Mouse (Mus musculus): ENCODE data around the gene Plcb3. TPM values are rescaled to one million over a fixed set of nuclear protein-coding genes. Genes with fewer than 3 reads are reported as not detected.

The Plcb3 gene
- polyA plus RNA-seq, 1 experiment from 2014 or later: 14.8 TPM

DNA sequence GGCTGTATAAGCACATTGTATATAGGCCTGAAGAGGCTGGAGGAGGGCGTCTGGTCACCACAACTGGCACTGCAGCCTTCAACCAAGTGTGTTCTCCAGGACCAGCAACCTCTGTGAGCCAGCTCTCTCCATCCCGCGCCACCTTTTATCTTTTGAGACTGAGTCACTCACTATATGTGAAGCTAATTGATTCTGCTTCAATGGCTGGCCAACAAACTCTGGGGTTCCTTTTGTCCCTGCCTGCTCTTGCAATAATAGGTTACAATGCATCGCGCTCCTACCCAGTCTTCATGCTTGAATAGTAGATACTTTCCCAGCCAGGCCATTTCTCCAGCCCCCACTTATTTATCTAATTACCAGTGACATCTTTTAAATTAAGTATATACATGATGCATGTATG, 7.4 kb upstream of the Plcb3 start:
- Histone ChIP-seq H3K27ac (ENCODE audit: low read depth, low read length) (no peak overlapping the region), H3K4me3 (ENCODE audit: low read depth, low read length) (no peak overlapping the region), H3K27me3 (ENCODE audit: control insufficient read depth, insufficient read depth, low read length) (no peaks in the 10 kb centered on the region), H3K36me3 (ENCODE audit: control insufficient read depth, insufficient read depth, low read length) (no peaks in the 10 kb centered on the region), H3K9ac (ENCODE audit: low read depth, low read length) (no peak overlapping the region), H3K4me2 (replicated peaks; ENCODE audit: low read depth, low read length) (no peak overlapping the region), H3K4me1 (replicated peaks; ENCODE audit: control insufficient read depth, insufficient read depth, low read length) (peaks cover 7% of the 10 kb centered on the region), H3K9me3 (ENCODE audit: control insufficient read depth, low read length) (no peaks in the 10 kb centered on the region)
- no peak for ATAC-seq (ENCODE audit: low FRiP score)
- 46% methylated on average over 5 of the region's 5 CpGs for WGBS
- no peak for DNase-seq (ENCODE audit: low spot score)

DNA sequence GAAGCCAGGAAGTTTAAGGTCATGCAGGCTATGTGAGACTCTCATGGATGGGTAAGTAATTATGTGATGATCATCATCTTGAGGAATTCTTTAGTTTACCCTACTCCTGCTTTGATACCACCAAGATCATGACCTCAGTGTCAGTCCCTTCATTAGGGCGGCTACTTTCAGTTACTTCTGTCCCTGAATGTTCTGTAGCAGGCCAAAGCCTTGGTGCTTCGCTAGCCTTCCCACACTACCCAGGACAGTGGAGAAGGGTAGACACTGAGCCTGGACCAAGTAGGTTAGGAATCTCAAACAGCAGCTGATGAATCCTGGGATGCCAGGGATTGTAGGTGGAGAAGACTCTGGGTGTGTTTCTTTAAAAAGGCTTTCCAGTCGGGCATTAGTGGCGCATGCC, 5.2 kb upstream of the Plcb3 start:
- 91% methylated on average over 4 of the region's 4 CpGs for WGBS
- H3K4me1 ChIP-seq (replicated peaks; ENCODE audit: control insufficient read depth, insufficient read depth, low read length): peaks cover 11% of the 10 kb centered on the region

GRCm38 (mm10) chr19:6980381-6981093, 4.3 kb upstream of the Plcb3 start, which contains the start of gene Fkbp2:
Gene Fkbp2 (minus strand): TSS chr19:6980501.
- Histone ChIP-seq H3K4me2 (replicated peaks; ENCODE audit: low read depth, low read length) (peak within 1 kb of the TSS; percentile 79), H3K36me3 (ENCODE audit: control insufficient read depth, insufficient read depth, low read length) (peaks cover 7% of the 10 kb centered on the region; the same call in 1 of the 2 replicates), H3K4me1 (replicated peaks; ENCODE audit: control insufficient read depth, insufficient read depth, low read length) (peaks cover 11% of the 10 kb centered on the region), H3K27me3 (ENCODE audit: control insufficient read depth, insufficient read depth, low read length) (no peaks in the 10 kb centered on the region), H3K4me3 (ENCODE audit: low read depth, low read length) (peak within 1 kb of the TSS; percentile 63), H3K27ac (ENCODE audit: low read depth, low read length) (peak within 1 kb of the TSS; percentile 93), H3K9ac (ENCODE audit: low read depth, low read length) (peak within 1 kb of the TSS; percentile 78), H3K9me3 (ENCODE audit: control insufficient read depth, low read length) (no peaks in the 10 kb centered on the region)
- WGBS: 2% methylated on average over 38 of the region's 38 CpGs
- ATAC-seq (ENCODE audit: low FRiP score) (peak; percentile 90), DNase-seq (ENCODE audit: low spot score) (peak; percentile 98)

More for the DNA sequence above, 5.2 kb upstream of the Plcb3 start:
- ATAC-seq (ENCODE audit: low FRiP score): no peak
- DNase-seq (ENCODE audit: low spot score): no peak
- Histone ChIP-seq H3K9ac (ENCODE audit: low read depth, low read length) (no peak overlapping the region), H3K36me3 (ENCODE audit: control insufficient read depth, insufficient read depth, low read length) (peaks cover 7% of the 10 kb centered on the region; the same call in 1 of the 2 replicates), H3K27ac (ENCODE audit: low read depth, low read length) (no peak overlapping the region), H3K9me3 (ENCODE audit: control insufficient read depth, low read length) (no peaks in the 10 kb centered on the region), H3K4me3 (ENCODE audit: low read depth, low read length) (peak overlapping the region; percentile 63; the same call in 1 of the 2 replicates), H3K27me3 (ENCODE audit: control insufficient read depth, insufficient read depth, low read length) (no peaks in the 10 kb centered on the region), H3K4me2 (replicated peaks; ENCODE audit: low read depth, low read length) (no peak overlapping the region)

- H3K4me3 ChIP-seq (ENCODE audit: low read depth, low read length): peak overlapping the region; percentile 63
- under 1% methylated on average over 57 of the region's 59 CpGs for WGBS
- H3K27ac ChIP-seq (ENCODE audit: low read depth, low read length): peak overlapping the region; percentile 93
- no peaks in the 10 kb centered on the region for H3K27me3 ChIP-seq (ENCODE audit: control insufficient read depth, insufficient read depth, low read length)
- peaks cover 11% of the 10 kb centered on the region for H3K4me1 ChIP-seq (replicated peaks; ENCODE audit: control insufficient read depth, insufficient read depth, low read length)
- peaks cover 7% of the 10 kb centered on the region; the same call in 1 of the 2 replicates for H3K36me3 ChIP-seq (ENCODE audit: control insufficient read depth, insufficient read depth, low read length)
- DNase-seq (ENCODE audit: low spot score): peak; percentile 99
- H3K9ac ChIP-seq (ENCODE audit: low read depth, low read length): peak overlapping the region; percentile 78
- peak; percentile 90 for ATAC-seq (ENCODE audit: low FRiP score)
- no peaks in the 10 kb centered on the region for H3K9me3 ChIP-seq (ENCODE audit: control insufficient read depth, low read length)
- peak overlapping the region; percentile 79 for H3K4me2 ChIP-seq (replicated peaks; ENCODE audit: low read depth, low read length)
These were observed 3.5 kb upstream of the Plcb3 start for GRCm38 (mm10) chr19:6979486-6980380.

GRCm38 (mm10) chr19:6979001-6979479, 2.8 kb upstream of the Plcb3 start:
- Histone ChIP-seq H3K9me3 (ENCODE audit: control insufficient read depth, low read length) (no peaks in the 10 kb centered on the region), H3K27me3 (ENCODE audit: control insufficient read depth, insufficient read depth, low read length) (no peaks in the 10 kb centered on the region), H3K4me1 (replicated peaks; ENCODE audit: control insufficient read depth, insufficient read depth, low read length) (peaks cover 11% of the 10 kb centered on the region), H3K4me3 (ENCODE audit: low read depth, low read length) (peak overlapping the region; percentile 63), H3K27ac (ENCODE audit: low read depth, low read length) (peak overlapping the region; percentile 93), H3K36me3 (ENCODE audit: control insufficient read depth, insufficient read depth, low read length) (peaks cover 7% of the 10 kb centered on the region; the same call in 1 of the 2 replicates), H3K4me2 (replicated peaks; ENCODE audit: low read depth, low read length) (peak overlapping the region; percentile 79), H3K9ac (ENCODE audit: low read depth, low read length) (peak overlapping the region; percentile 54)
- peak; percentile 43 for DNase-seq (ENCODE audit: low spot score)
- 14% methylated on average over 11 of the region's 11 CpGs for WGBS
- no peak for ATAC-seq (ENCODE audit: low FRiP score)

- Histone ChIP-seq H3K9me3 (ENCODE audit: control insufficient read depth, low read length) (no peaks in the 10 kb centered on the region), H3K27ac (ENCODE audit: low read depth, low read length) (peak overlapping the region; percentile 93; the same call in 1 of the 2 replicates)
- no peak for ATAC-seq (ENCODE audit: low FRiP score)
These were observed 2.3 kb upstream of the Plcb3 start for GRCm38 (mm10) chr19:6978639-6978974.

GRCm38 (mm10) chr19:6977759-6978638, 1.7 kb upstream of the Plcb3 start:
- H3K36me3 ChIP-seq (ENCODE audit: control insufficient read depth, insufficient read depth, low read length): peaks cover 7% of the 10 kb centered on the region; the same call in 1 of the 2 replicates
- peak overlapping the region; percentile 79 for H3K4me2 ChIP-seq (replicated peaks; ENCODE audit: low read depth, low read length)
- peaks cover 11% of the 10 kb centered on the region for H3K4me1 ChIP-seq (replicated peaks; ENCODE audit: control insufficient read depth, insufficient read depth, low read length)
- peak overlapping the region; percentile 9; the same call in 1 of the 2 replicates for H3K27ac ChIP-seq (ENCODE audit: low read depth, low read length)
- H3K9ac ChIP-seq (ENCODE audit: low read depth, low read length): no peak overlapping the region; the same call in 1 of the 2 replicates
- H3K9me3 ChIP-seq (ENCODE audit: control insufficient read depth, low read length): no peaks in the 10 kb centered on the region
- peak overlapping the region; percentile 63; the same call in 1 of the 2 replicates for H3K4me3 ChIP-seq (ENCODE audit: low read depth, low read length)
- ATAC-seq (ENCODE audit: low FRiP score): no peak
- 86% methylated on average over 13 of the region's 13 CpGs for WGBS
- H3K27me3 ChIP-seq (ENCODE audit: control insufficient read depth, insufficient read depth, low read length): no peaks in the 10 kb centered on the region
- no peak for DNase-seq (ENCODE audit: low spot score)

More at GRCm38 (mm10) chr19:6978639-6978974, 2.3 kb upstream of the Plcb3 start:
- WGBS: 57% methylated on average over 3 of the region's 3 CpGs
- Histone ChIP-seq H3K4me3 (ENCODE audit: low read depth, low read length) (peak overlapping the region; percentile 63), H3K27me3 (ENCODE audit: control insufficient read depth, insufficient read depth, low read length) (no peaks in the 10 kb centered on the region), H3K9ac (ENCODE audit: low read depth, low read length) (no peak overlapping the region; the same call in 1 of the 2 replicates), H3K4me1 (replicated peaks; ENCODE audit: control insufficient read depth, insufficient read depth, low read length) (peaks cover 11% of the 10 kb centered on the region), H3K36me3 (ENCODE audit: control insufficient read depth, insufficient read depth, low read length) (peaks cover 7% of the 10 kb centered on the region; the same call in 1 of the 2 replicates), H3K4me2 (replicated peaks; ENCODE audit: low read depth, low read length) (peak overlapping the region; percentile 79)
- no peak for DNase-seq (ENCODE audit: low spot score)
